Mouse (Mus musculus): ENCODE measurements around the gene Lif. TPM values are rescaled to one million over a fixed set of nuclear protein-coding genes. Genes with fewer than 3 reads are reported as not detected.

Gene Lif
- total RNA-seq, 4 experiments from 2014 or later, result 0.19 to 1.3 (median 0.38) TPM

GRCm38 (mm10) chr11:4229841-4230240, 27.5 kb upstream of the Lif start:
- no peak for DNase-seq (ENCODE audit: low spot score)

GRCm38 (mm10) chr11:4231435-4231834, 25.9 kb upstream of the Lif start:
- no peak for DNase-seq (ENCODE audit: low spot score)

GRCm38 (mm10) chr11:4232644-4233043, 24.7 kb upstream of the Lif start:
- no peak for DNase-seq (ENCODE audit: low spot score)

- DNase-seq (ENCODE audit: low spot score), result no peak
Observed at GRCm38 (mm10) chr11:4235052-4235655, 22.2 kb upstream of the Lif start.

GRCm38 (mm10) chr11:4235665-4236545, 21.5 kb upstream of the Lif start, which contains the start of gene Osm:
Osm (plus strand) TSS chr11:4236420.
- DNase-seq (ENCODE audit: low spot score), result no peak

- no peak for DNase-seq (ENCODE audit: low spot score)
Observed at GRCm38 (mm10) chr11:4236546-4237067, 20.8 kb upstream of the Lif start.

GRCm38 (mm10) chr11:4237389-4237912, 19.9 kb upstream of the Lif start:
- no peak for DNase-seq (ENCODE audit: low spot score)

GRCm38 (mm10) chr11:4238167-4238566, 19.2 kb upstream of the Lif start:
- no peak for DNase-seq (ENCODE audit: low spot score)

- DNase-seq (ENCODE audit: low spot score), result no peak
Observed at GRCm38 (mm10) chr11:4239691-4240090, 17.7 kb upstream of the Lif start.

GRCm38 (mm10) chr11:4240151-4240550, 17.2 kb upstream of the Lif start:
- no peak for DNase-seq (ENCODE audit: low spot score)

- no peak for DNase-seq (ENCODE audit: low spot score)
Observed at GRCm38 (mm10) chr11:4241180-4241579, 16.2 kb upstream of the Lif start.

- DNase-seq (ENCODE audit: low spot score), result no peak
Observed at GRCm38 (mm10) chr11:4246126-4246525, 11.2 kb upstream of the Lif start.

GRCm38 (mm10) chr11:4246623-4247022, 10.7 kb upstream of the Lif start:
- no peak for DNase-seq (ENCODE audit: low spot score)

- no peak for DNase-seq (ENCODE audit: low spot score)
Observed at GRCm38 (mm10) chr11:4247201-4247959, 10.0 kb upstream of the Lif start.

GRCm38 (mm10) chr11:4249151-4249550, 8.2 kb upstream of the Lif start:
- no peak for DNase-seq (ENCODE audit: low spot score)

- no peak for DNase-seq (ENCODE audit: low spot score)
Observed at GRCm38 (mm10) chr11:4250290-4250689, 7.1 kb upstream of the Lif start.

GRCm38 (mm10) chr11:4251376-4251775, 6.0 kb upstream of the Lif start:
- DNase-seq (ENCODE audit: low spot score), result no peak

GRCm38 (mm10) chr11:4252886-4253285, 4.5 kb upstream of the Lif start:
- no peak for DNase-seq (ENCODE audit: low spot score)

- DNase-seq (ENCODE audit: low spot score), result no peak
Observed at GRCm38 (mm10) chr11:4257756-4258155, 399 bp downstream of the Lif start.

GRCm38 (mm10) chr11:4258657-4259082, 1.3 kb downstream of the Lif start:
- DNase-seq (ENCODE audit: low spot score), result peak; percentile 79

GRCm38 (mm10) chr11:4260463-4261187, 3.3 kb downstream of the Lif start:
- DNase-seq (ENCODE audit: low spot score), result peak; percentile 48

All from heart, adult 8-10 months (tissue).